Mouse (Mus musculus) hindbrain, embryonic 13.5 days (tissue): ENCODE results near the gene Rab6b. TPM values are rescaled to one million over a fixed set of nuclear protein-coding genes. Genes with fewer than 3 reads are reported as not detected.

Source experiments
- polyA plus RNA-seq: library from polyadenylated mRNA; unstranded; fragments of >200 nt; fragmentation: Nextera tagmentation; extraction: Ambion mirVana; gene quantifications from 2 replicates; pipeline ENCODE4 v1.2.1, GENCODE M21; 2015

The Rab6b gene
- polyA plus RNA-seq, 1 experiment from 2014 or later: 80.2 TPM

Other genes starting within 250 kb of the Rab6b start
- 1.1 and 1.2 TPM in 2 replicates for gene Slco2a1, start 123.1 kb upstream of the Rab6b start, polyA plus RNA-seq
- gene Srprb, start 90.3 kb downstream of the Rab6b start, polyA plus RNA-seq: 48.9 and 51.0 TPM in 2 replicates
- 3.5 and 4.7 TPM in 2 replicates for gene Gm20425, start 118.5 kb downstream of the Rab6b start, polyA plus RNA-seq
- gene Trf, start 118.7 kb downstream of the Rab6b start, polyA plus RNA-seq: 33.0 and 34.3 TPM in 2 replicates
- 1.2 and 2.8 TPM in 2 replicates for gene 1300017J02Rik, start 193.3 kb downstream of the Rab6b start, polyA plus RNA-seq
- 23.2 and 26.0 TPM in 2 replicates for gene Topbp1, start 193.4 kb downstream of the Rab6b start, polyA plus RNA-seq